Mouse (Mus musculus): ENCODE measurements at regions not wholly inside any gene's neighbourhood (a gene's known extent, or its start where the extent isn't known, plus 50 kb on each side); places are given as distances from the start of the nearest gene placed in this dataset.

- no peak overlapping the region for H3K27ac ChIP-seq (replicated peaks in 1 of 2; ENCODE audit: control insufficient read depth in 1 of 2, insufficient read depth in 1 of 2, low read depth in 2 of 2, low read length in 2 of 2)
- ATAC-seq (ENCODE audit: insufficient number of reproducible peaks, insufficient read depth, low FRiP score, low read depth): no peak
- WGBS: 87% methylated on average over 11 of the region's 11 CpGs
- H3K9me3 ChIP-seq (ENCODE audit: control insufficient read depth, low read length): no peaks in the 10 kb centered on the region
- no peaks in the 10 kb centered on the region for H3K27me3 ChIP-seq (ENCODE audit: control insufficient read depth, insufficient read depth, low read length)
- no peak overlapping the region for H3K4me3 ChIP-seq (ENCODE audit: control insufficient read depth in 1 of 2, insufficient read depth in 1 of 2, low read depth in 1 of 2, low read length in 2 of 2)
- H3K4me1 ChIP-seq (ENCODE audit: control insufficient read depth in 2 of 2, insufficient read depth in 2 of 2, low read length in 2 of 2): no peaks in the 10 kb centered on the region
- H3K4me2 ChIP-seq (ENCODE audit: low read length): no peak overlapping the region
- H3K36me3 ChIP-seq (ENCODE audit: control insufficient read depth, insufficient read depth, low read length): no peaks in the 10 kb centered on the region
- no peak overlapping the region for H3K9ac ChIP-seq (ENCODE audit: low read length)
Measured at GRCm38 (mm10) chr3:9895396-9896135, 192.3 kb upstream of the Gm9833 start.

- WGBS: 82% methylated on average over 5 of the region's 5 CpGs
- no peaks in the 10 kb centered on the region for H3K27me3 ChIP-seq (ENCODE audit: control insufficient read depth, insufficient read depth, low read length)
- H3K27ac ChIP-seq (replicated peaks in 1 of 2; ENCODE audit: control insufficient read depth in 1 of 2, insufficient read depth in 1 of 2, low read depth in 2 of 2, low read length in 2 of 2): no peak overlapping the region
Measured at GRCm38 (mm10) chr3:9896303-9896702, 191.6 kb upstream of the Gm9833 start.

GRCm38 (mm10) chr3:9901663-9902062 lies 186.2 kb upstream of the Gm9833 start:
- Histone ChIP-seq H3K27me3 (ENCODE audit: control insufficient read depth, insufficient read depth, low read length) (no peaks in the 10 kb centered on the region), H3K27ac (replicated peaks in 1 of 2; ENCODE audit: control insufficient read depth in 1 of 2, insufficient read depth in 1 of 2, low read depth in 2 of 2, low read length in 2 of 2) (no peak overlapping the region), H3K9me3 (ENCODE audit: control insufficient read depth, low read length) (no peaks in the 10 kb centered on the region), H3K4me2 (ENCODE audit: low read length) (no peak overlapping the region), H3K4me1 (ENCODE audit: control insufficient read depth in 2 of 2, insufficient read depth in 2 of 2, low read length in 2 of 2) (no peaks in the 10 kb centered on the region), H3K36me3 (ENCODE audit: control insufficient read depth, insufficient read depth, low read length) (no peaks in the 10 kb centered on the region), H3K9ac (ENCODE audit: low read length) (no peak overlapping the region), H3K4me3 (ENCODE audit: control insufficient read depth in 1 of 2, insufficient read depth in 1 of 2, low read depth in 1 of 2, low read length in 2 of 2) (no peak overlapping the region)
- 72% methylated on average over 5 of the region's 5 CpGs for WGBS
- ATAC-seq (ENCODE audit: insufficient number of reproducible peaks, insufficient read depth, low FRiP score, low read depth): no peak

More at GRCm38 (mm10) chr3:9896303-9896702, 191.6 kb upstream of the Gm9833 start:
- Histone ChIP-seq H3K9ac (ENCODE audit: low read length) (no peak overlapping the region), H3K4me3 (ENCODE audit: control insufficient read depth in 1 of 2, insufficient read depth in 1 of 2, low read depth in 1 of 2, low read length in 2 of 2) (no peak overlapping the region), H3K4me2 (ENCODE audit: low read length) (no peak overlapping the region), H3K4me1 (ENCODE audit: control insufficient read depth in 2 of 2, insufficient read depth in 2 of 2, low read length in 2 of 2) (no peaks in the 10 kb centered on the region), H3K9me3 (ENCODE audit: control insufficient read depth, low read length) (no peaks in the 10 kb centered on the region), H3K36me3 (ENCODE audit: control insufficient read depth, insufficient read depth, low read length) (no peaks in the 10 kb centered on the region)
- ATAC-seq (ENCODE audit: insufficient number of reproducible peaks, insufficient read depth, low FRiP score, low read depth): no peak

- Histone ChIP-seq H3K27me3 (ENCODE audit: control insufficient read depth, insufficient read depth, low read length) (no peaks in the 10 kb centered on the region), H3K27ac (replicated peaks in 1 of 2; ENCODE audit: control insufficient read depth in 1 of 2, insufficient read depth in 1 of 2, low read depth in 2 of 2, low read length in 2 of 2) (no peak overlapping the region), H3K9ac (ENCODE audit: low read length) (no peak overlapping the region), H3K9me3 (ENCODE audit: control insufficient read depth, low read length) (no peaks in the 10 kb centered on the region), H3K4me1 (ENCODE audit: control insufficient read depth in 2 of 2, insufficient read depth in 2 of 2, low read length in 2 of 2) (no peaks in the 10 kb centered on the region), H3K4me2 (ENCODE audit: low read length) (no peak overlapping the region), H3K36me3 (ENCODE audit: control insufficient read depth, insufficient read depth, low read length) (no peaks in the 10 kb centered on the region), H3K4me3 (ENCODE audit: control insufficient read depth in 1 of 2, insufficient read depth in 1 of 2, low read depth in 1 of 2, low read length in 2 of 2) (no peak overlapping the region)
- ATAC-seq (ENCODE audit: insufficient number of reproducible peaks, insufficient read depth, low FRiP score, low read depth): no peak
- 69% methylated on average over 1 of the region's 1 CpGs for WGBS
Measured at GRCm38 (mm10) chr3:9913357-9913756, 174.6 kb upstream of the Gm9833 start.

- H3K9ac ChIP-seq (ENCODE audit: low read length): no peak overlapping the region
- no peaks in the 10 kb centered on the region for H3K27me3 ChIP-seq (ENCODE audit: control insufficient read depth, insufficient read depth, low read length)
- ATAC-seq (ENCODE audit: insufficient number of reproducible peaks, insufficient read depth, low FRiP score, low read depth): no peak
- 81% methylated on average over 7 of the region's 7 CpGs for whole genome bisulfite sequencing
- H3K27ac ChIP-seq (replicated peaks in 1 of 2; ENCODE audit: control insufficient read depth in 1 of 2, insufficient read depth in 1 of 2, low read depth in 2 of 2, low read length in 2 of 2): no peak overlapping the region
- no peaks in the 10 kb centered on the region for H3K36me3 ChIP-seq (ENCODE audit: control insufficient read depth, insufficient read depth, low read length)
- H3K4me2 ChIP-seq (ENCODE audit: low read length): no peak overlapping the region
- H3K4me1 ChIP-seq (ENCODE audit: control insufficient read depth in 2 of 2, insufficient read depth in 2 of 2, low read length in 2 of 2): no peaks in the 10 kb centered on the region
- H3K4me3 ChIP-seq (ENCODE audit: control insufficient read depth in 1 of 2, insufficient read depth in 1 of 2, low read depth in 1 of 2, low read length in 2 of 2): no peak overlapping the region
- H3K9me3 ChIP-seq (ENCODE audit: control insufficient read depth, low read length): no peaks in the 10 kb centered on the region
Measured at GRCm38 (mm10) chr3:9916538-9917106, 171.3 kb upstream of the Gm9833 start.

- no peaks in the 10 kb centered on the region for H3K27me3 ChIP-seq (ENCODE audit: control insufficient read depth, insufficient read depth, low read length)
- H3K4me3 ChIP-seq (ENCODE audit: control insufficient read depth in 1 of 2, insufficient read depth in 1 of 2, low read depth in 1 of 2, low read length in 2 of 2): no peak overlapping the region
- WGBS: 92% methylated on average over 3 of the region's 3 CpGs
- no peaks in the 10 kb centered on the region for H3K4me1 ChIP-seq (ENCODE audit: control insufficient read depth in 2 of 2, insufficient read depth in 2 of 2, low read length in 2 of 2)
- H3K36me3 ChIP-seq (ENCODE audit: control insufficient read depth, insufficient read depth, low read length): no peaks in the 10 kb centered on the region
- no peaks in the 10 kb centered on the region for H3K9me3 ChIP-seq (ENCODE audit: control insufficient read depth, low read length)
- no peak for ATAC-seq (ENCODE audit: insufficient number of reproducible peaks, insufficient read depth, low FRiP score, low read depth)
- no peak overlapping the region for H3K9ac ChIP-seq (ENCODE audit: low read length)
- no peak overlapping the region for H3K27ac ChIP-seq (replicated peaks in 1 of 2; ENCODE audit: control insufficient read depth in 1 of 2, insufficient read depth in 1 of 2, low read depth in 2 of 2, low read length in 2 of 2)
- H3K4me2 ChIP-seq (ENCODE audit: low read length): no peak overlapping the region
Measured at GRCm38 (mm10) chr3:9920331-9920730, 167.6 kb upstream of the Gm9833 start.

- Histone ChIP-seq H3K4me1 (ENCODE audit: control insufficient read depth in 2 of 2, insufficient read depth in 2 of 2, low read length in 2 of 2) (no peaks in the 10 kb centered on the region), H3K27ac (replicated peaks in 1 of 2; ENCODE audit: control insufficient read depth in 1 of 2, insufficient read depth in 1 of 2, low read depth in 2 of 2, low read length in 2 of 2) (no peak overlapping the region), H3K36me3 (ENCODE audit: control insufficient read depth, insufficient read depth, low read length) (no peaks in the 10 kb centered on the region), H3K9ac (ENCODE audit: low read length) (no peak overlapping the region), H3K4me2 (ENCODE audit: low read length) (no peak overlapping the region), H3K27me3 (ENCODE audit: control insufficient read depth, insufficient read depth, low read length) (no peaks in the 10 kb centered on the region), H3K4me3 (ENCODE audit: control insufficient read depth in 1 of 2, insufficient read depth in 1 of 2, low read depth in 1 of 2, low read length in 2 of 2) (no peak overlapping the region), H3K9me3 (ENCODE audit: control insufficient read depth, low read length) (no peaks in the 10 kb centered on the region)
- ATAC-seq (ENCODE audit: insufficient number of reproducible peaks, insufficient read depth, low FRiP score, low read depth): no peak
- WGBS: 70% methylated on average over 1 of the region's 1 CpGs
Measured at GRCm38 (mm10) chr3:9921730-9922129, 166.2 kb upstream of the Gm9833 start.

All from heart, embryonic 14.5 days (tissue).